Mouse (Mus musculus): Measurements from ENCODE around the gene Shisa8. TPM values are rescaled to one million over a fixed set of nuclear protein-coding genes. Genes with fewer than 3 reads are reported as not detected.

Gene Shisa8
- polyA plus RNA-seq, 1 experiment from 2014 or later: 0.32 TPM

DNA sequence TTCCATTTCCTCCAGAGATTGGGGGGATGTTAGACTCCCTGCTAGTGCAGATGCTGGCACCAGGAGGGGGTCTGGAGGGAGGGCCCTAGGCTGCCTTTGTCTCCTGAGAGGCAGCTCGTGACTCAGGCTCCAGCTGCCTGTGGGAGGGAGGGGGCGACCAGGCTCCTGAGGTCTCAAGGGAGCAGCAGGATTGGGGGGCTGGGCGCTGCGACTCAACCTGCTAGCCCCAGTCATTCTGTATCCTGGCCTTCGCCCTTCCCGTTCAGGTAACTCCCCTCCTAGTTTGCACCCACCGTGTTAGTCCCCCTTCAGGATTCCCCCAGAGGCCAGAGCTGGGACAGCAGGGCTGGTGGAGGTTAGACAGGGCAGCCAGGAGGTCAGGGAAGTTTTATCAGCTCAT is 4.4 kb upstream of the Shisa8 start:
- Histone ChIP-seq H3K27ac (ENCODE audit: low read length) (no peak overlapping the region), H3K36me3 (ENCODE audit: control insufficient read depth, insufficient read depth) (no peaks in the 10 kb centered on the region), H3K9ac (ENCODE audit: low read length) (no peak overlapping the region), H3K9me3 (replicated peaks; ENCODE audit: control insufficient read depth, low read length) (no peaks in the 10 kb centered on the region), H3K27me3 (ENCODE audit: control insufficient read depth, insufficient read depth, low read length) (peaks cover 55% of the 10 kb centered on the region), H3K4me2 (ENCODE audit: low read depth, low read length) (no peak overlapping the region), H3K4me1 (ENCODE audit: control insufficient read depth, insufficient read depth, low read length) (peaks cover 10% of the 10 kb centered on the region), H3K4me3 (ENCODE audit: low read length) (no peak overlapping the region)
- 22% methylated on average over 7 of the region's 7 CpGs for WGBS
- no peak for ATAC-seq (replicated peaks; ENCODE audit: extremely low read depth, insufficient read depth, low FRiP score)

DNA sequence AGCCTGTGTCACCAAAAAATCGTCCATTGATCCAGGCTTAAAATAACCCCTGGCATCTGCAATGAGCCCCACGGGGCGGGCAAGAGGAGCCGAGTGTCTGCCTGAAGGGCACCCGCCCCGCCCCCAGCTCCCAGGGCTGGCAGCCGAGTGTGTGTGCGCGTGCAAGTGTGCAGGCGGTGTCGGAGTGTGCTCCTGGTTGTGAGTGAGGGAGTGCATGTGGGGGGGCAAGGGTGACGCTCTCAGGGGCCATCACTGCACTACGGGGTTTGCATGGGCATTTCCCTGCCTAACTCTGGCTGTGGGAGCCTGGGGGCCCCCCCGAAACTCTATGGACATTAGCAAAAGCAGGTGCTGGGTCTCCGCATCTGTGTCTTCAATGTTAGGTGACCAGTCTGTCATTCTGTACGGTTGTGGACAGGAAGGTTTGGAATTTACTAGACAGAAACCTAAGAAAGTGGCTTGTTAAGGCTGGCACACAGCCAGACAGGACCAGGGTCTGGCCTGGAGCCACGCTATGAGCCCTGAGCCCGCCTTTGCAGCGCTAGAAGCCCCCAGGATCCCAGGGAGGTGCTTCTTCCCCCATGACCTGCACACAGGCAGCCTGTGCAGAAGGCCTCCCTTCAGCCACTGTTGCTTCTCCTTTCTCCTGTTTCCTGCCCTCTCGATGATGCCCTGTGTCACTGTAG is 3.7 kb upstream of the Shisa8 start:
- H3K27me3 ChIP-seq (ENCODE audit: control insufficient read depth, insufficient read depth, low read length): peaks cover 57% of the 10 kb centered on the region
- no peaks in the 10 kb centered on the region for H3K36me3 ChIP-seq (ENCODE audit: control insufficient read depth, insufficient read depth)
- H3K27ac ChIP-seq (ENCODE audit: low read length): no peak overlapping the region
- H3K4me3 ChIP-seq (ENCODE audit: low read length): no peak overlapping the region
- H3K9ac ChIP-seq (ENCODE audit: low read length): no peak overlapping the region
- H3K4me2 ChIP-seq (ENCODE audit: low read depth, low read length): 0 out of 2 replicates have a peak overlapping the region, but pooled peaks have one; percentile 14
- no peak for ATAC-seq (replicated peaks; ENCODE audit: extremely low read depth, insufficient read depth, low FRiP score)
- H3K4me1 ChIP-seq (ENCODE audit: control insufficient read depth, insufficient read depth, low read length): peaks cover 17% of the 10 kb centered on the region
- 39% methylated on average over 20 of the region's 20 CpGs for WGBS
- no peaks in the 10 kb centered on the region for H3K9me3 ChIP-seq (replicated peaks; ENCODE audit: control insufficient read depth, low read length)

- no peak overlapping the region for H3K27ac ChIP-seq (ENCODE audit: low read length)
- H3K4me2 ChIP-seq (ENCODE audit: low read depth, low read length): no peak overlapping the region
- no peak overlapping the region for H3K4me3 ChIP-seq (ENCODE audit: low read length)
- H3K36me3 ChIP-seq (ENCODE audit: control insufficient read depth, insufficient read depth): no peaks in the 10 kb centered on the region
- H3K27me3 ChIP-seq (ENCODE audit: control insufficient read depth, insufficient read depth, low read length): peaks cover 65% of the 10 kb centered on the region
- WGBS: 38% methylated on average over 11 of the region's 11 CpGs
- peaks cover 17% of the 10 kb centered on the region for H3K4me1 ChIP-seq (ENCODE audit: control insufficient read depth, insufficient read depth, low read length)
- no peak overlapping the region for H3K9ac ChIP-seq (ENCODE audit: low read length)
- no peaks in the 10 kb centered on the region for H3K9me3 ChIP-seq (replicated peaks; ENCODE audit: control insufficient read depth, low read length)
- no peak for ATAC-seq (replicated peaks; ENCODE audit: extremely low read depth, insufficient read depth, low FRiP score)
Observed at GRCm38 (mm10) chr15:82215332-82216046, 2.9 kb upstream of the Shisa8 start.

GRCm38 (mm10) chr15:82213222-82213621 is 607 bp upstream of the Shisa8 start:
- WGBS: 16% methylated on average over 4 of the region's 4 CpGs
- H3K9ac ChIP-seq (ENCODE audit: low read length): no peak overlapping the region
- peaks cover 87% of the 10 kb centered on the region for H3K27me3 ChIP-seq (ENCODE audit: control insufficient read depth, insufficient read depth, low read length)
- H3K4me3 ChIP-seq (ENCODE audit: low read length): no peak overlapping the region; the same call in 1 of the 2 replicates
- H3K4me1 ChIP-seq (ENCODE audit: control insufficient read depth, insufficient read depth, low read length): peaks cover 17% of the 10 kb centered on the region
- no peaks in the 10 kb centered on the region for H3K9me3 ChIP-seq (replicated peaks; ENCODE audit: control insufficient read depth, low read length)
- no peak overlapping the region for H3K4me2 ChIP-seq (ENCODE audit: low read depth, low read length)
- no peak overlapping the region for H3K27ac ChIP-seq (ENCODE audit: low read length)
- no peaks in the 10 kb centered on the region for H3K36me3 ChIP-seq (ENCODE audit: control insufficient read depth, insufficient read depth)
- ATAC-seq (replicated peaks; ENCODE audit: extremely low read depth, insufficient read depth, low FRiP score): no peak

DNA sequence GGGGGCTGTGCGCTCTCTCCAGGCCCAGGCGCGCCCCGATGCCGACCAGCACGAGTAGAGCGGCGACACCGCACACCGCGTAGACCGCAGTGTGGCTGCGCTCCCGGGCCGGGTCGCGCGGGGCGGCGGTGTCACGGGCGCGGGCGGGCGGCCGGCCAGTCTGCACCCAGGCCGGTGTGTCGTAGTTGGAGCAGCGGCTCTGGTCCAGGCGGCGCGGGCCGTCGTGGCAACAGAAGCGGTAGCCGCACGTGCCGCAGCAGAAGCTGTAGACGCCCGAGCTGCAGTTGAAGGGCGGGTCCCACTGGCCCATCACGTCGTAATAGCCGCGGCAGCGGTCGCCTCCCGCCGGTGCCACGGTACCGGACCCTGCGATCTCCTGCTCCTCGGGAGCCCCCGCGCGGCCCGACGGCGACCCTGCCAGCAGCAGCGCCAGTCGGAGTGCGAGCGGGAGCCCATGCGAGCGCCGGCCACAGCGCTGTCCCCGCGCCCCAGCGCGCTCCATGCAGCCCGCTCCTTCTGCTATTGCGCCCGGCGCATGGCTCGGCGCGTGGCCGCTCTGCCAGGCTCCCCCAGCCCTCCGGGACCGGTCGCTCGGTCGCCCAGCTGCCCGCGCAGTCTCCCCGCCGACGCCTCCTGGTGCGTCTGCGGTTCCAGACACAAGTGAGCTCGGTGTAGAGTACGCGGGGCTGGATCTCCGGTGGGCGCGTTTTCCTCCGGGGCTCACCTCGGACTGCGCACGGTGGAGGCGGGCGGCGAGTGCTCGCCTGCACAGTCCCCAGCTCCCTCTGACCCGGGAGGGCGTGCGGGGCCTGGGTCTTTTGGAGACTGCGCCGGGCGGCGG is 484 bp downstream of the Shisa8 start:
- H3K27me3 ChIP-seq (ENCODE audit: control insufficient read depth, insufficient read depth, low read length): peaks cover 92% of the 10 kb centered on the region
- H3K9ac ChIP-seq (ENCODE audit: low read length): peak overlapping the region; percentile 4
- no peaks in the 10 kb centered on the region for H3K36me3 ChIP-seq (ENCODE audit: control insufficient read depth, insufficient read depth)
- H3K4me3 ChIP-seq (ENCODE audit: low read length): peak overlapping the region; percentile 47
- peaks cover 20% of the 10 kb centered on the region for H3K4me1 ChIP-seq (ENCODE audit: control insufficient read depth, insufficient read depth, low read length)
- no peaks in the 10 kb centered on the region for H3K9me3 ChIP-seq (replicated peaks; ENCODE audit: control insufficient read depth, low read length)
- under 1% methylated on average over 103 of the region's 112 CpGs for WGBS
- ATAC-seq (replicated peaks; ENCODE audit: extremely low read depth, insufficient read depth, low FRiP score): peak; percentile 57; the same call in 1 of the 2 replicates
- peak overlapping the region; percentile 65 for H3K4me2 ChIP-seq (ENCODE audit: low read depth, low read length)
- H3K27ac ChIP-seq (ENCODE audit: low read length): no peak overlapping the region

DNA sequence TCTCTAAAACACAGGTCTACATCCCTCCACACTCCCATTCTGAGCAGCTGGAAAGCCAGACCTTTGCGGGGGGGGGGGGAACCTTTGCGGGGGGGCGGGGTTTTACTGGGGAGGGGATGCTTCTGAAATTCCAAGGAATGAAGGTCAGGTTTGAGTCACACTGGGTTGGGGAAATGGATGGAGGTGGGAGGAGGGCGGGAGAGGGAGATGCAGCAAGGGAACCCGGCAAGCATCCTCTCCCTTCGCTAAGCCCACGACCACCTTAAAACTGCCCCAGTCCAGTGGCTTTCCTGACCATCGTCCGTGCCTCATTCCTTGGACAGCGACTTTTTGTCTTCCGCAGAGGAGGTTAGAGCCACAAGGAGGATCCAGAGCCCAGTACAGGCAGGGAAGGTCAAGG is 1.3 kb downstream of the Shisa8 start:
- WGBS: 3% methylated on average over 11 of the region's 11 CpGs
- Histone ChIP-seq H3K27ac (ENCODE audit: low read length) (no peak overlapping the region), H3K9ac (ENCODE audit: low read length) (no peak overlapping the region), H3K36me3 (ENCODE audit: control insufficient read depth, insufficient read depth) (no peaks in the 10 kb centered on the region), H3K4me1 (ENCODE audit: control insufficient read depth, insufficient read depth, low read length) (peaks cover 24% of the 10 kb centered on the region), H3K4me3 (ENCODE audit: low read length) (peak overlapping the region; percentile 47), H3K4me2 (ENCODE audit: low read depth, low read length) (peak overlapping the region; percentile 65), H3K9me3 (replicated peaks; ENCODE audit: control insufficient read depth, low read length) (no peaks in the 10 kb centered on the region), H3K27me3 (ENCODE audit: control insufficient read depth, insufficient read depth, low read length) (peaks cover 93% of the 10 kb centered on the region)
- ATAC-seq (replicated peaks; ENCODE audit: extremely low read depth, insufficient read depth, low FRiP score): no peak

DNA sequence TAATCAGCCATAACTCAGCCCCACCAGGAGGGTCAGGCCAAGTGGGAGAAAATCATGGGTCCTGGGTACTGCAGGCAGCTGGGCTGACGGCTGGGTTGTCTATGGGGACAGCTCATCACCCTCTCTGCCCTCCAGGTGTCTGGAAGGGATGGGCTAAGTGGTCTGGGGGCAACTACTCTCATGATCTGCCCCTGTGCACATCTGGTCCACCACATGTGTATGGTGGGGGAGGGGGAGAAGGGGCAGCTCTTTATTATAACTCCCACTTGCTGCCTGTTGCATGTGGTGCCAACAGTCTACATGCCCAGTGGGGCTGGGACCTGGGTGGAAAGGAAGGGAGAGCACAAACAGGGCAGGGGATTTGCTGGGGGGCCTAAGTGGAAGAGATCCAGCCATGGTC is 1.8 kb downstream of the Shisa8 start:
- 56% methylated on average over 1 of the region's 1 CpGs for WGBS

GRCm38 (mm10) chr15:82209295-82210050 is 3.1 kb downstream of the Shisa8 start:
- Histone ChIP-seq H3K9me3 (replicated peaks; ENCODE audit: control insufficient read depth, low read length) (no peaks in the 10 kb centered on the region), H3K27me3 (ENCODE audit: control insufficient read depth, insufficient read depth, low read length) (peaks cover 82% of the 10 kb centered on the region)

More for the DNA sequence above, 1.8 kb downstream of the Shisa8 start:
- no peak overlapping the region for H3K4me2 ChIP-seq (ENCODE audit: low read depth, low read length)
- ATAC-seq (replicated peaks; ENCODE audit: extremely low read depth, insufficient read depth, low FRiP score): no peak
- no peak overlapping the region for H3K9ac ChIP-seq (ENCODE audit: low read length)
- H3K9me3 ChIP-seq (replicated peaks; ENCODE audit: control insufficient read depth, low read length): no peaks in the 10 kb centered on the region
- no peak overlapping the region for H3K4me3 ChIP-seq (ENCODE audit: low read length)
- H3K36me3 ChIP-seq (ENCODE audit: control insufficient read depth, insufficient read depth): no peaks in the 10 kb centered on the region
- H3K27me3 ChIP-seq (ENCODE audit: control insufficient read depth, insufficient read depth, low read length): peaks cover 91% of the 10 kb centered on the region
- no peak overlapping the region for H3K27ac ChIP-seq (ENCODE audit: low read length)
- peaks cover 24% of the 10 kb centered on the region for H3K4me1 ChIP-seq (ENCODE audit: control insufficient read depth, insufficient read depth, low read length)

More at GRCm38 (mm10) chr15:82209295-82210050, 3.1 kb downstream of the Shisa8 start:
- Histone ChIP-seq H3K4me2 (ENCODE audit: low read depth, low read length) (no peak overlapping the region), H3K36me3 (ENCODE audit: control insufficient read depth, insufficient read depth) (no peaks in the 10 kb centered on the region), H3K27ac (ENCODE audit: low read length) (no peak overlapping the region), H3K9ac (ENCODE audit: low read length) (no peak overlapping the region), H3K4me3 (ENCODE audit: low read length) (no peak overlapping the region), H3K4me1 (ENCODE audit: control insufficient read depth, insufficient read depth, low read length) (peaks cover 24% of the 10 kb centered on the region)
- 80% methylated on average over 13 of the region's 13 CpGs for WGBS
- ATAC-seq (replicated peaks; ENCODE audit: extremely low read depth, insufficient read depth, low FRiP score): no peak

All from heart, embryonic 16.5 days (tissue).